Mouse (Mus musculus) heart, embryonic 13.5 days (tissue): ENCODE results near the gene Cdc27. TPM values are rescaled to one million over a fixed set of nuclear protein-coding genes. Genes with fewer than 3 reads are reported as not detected.

Source experiments
- ATAC-seq: fragments of 200-750 bp; cut with Nextera tagmentation; 2 replicates; pipeline ENCODE4 v1.8.0; 2017; ENCODE audit warnings: moderate TSS enrichment; ENCODE audit not compliant: insufficient number of reproducible peaks, low FRiP score, low TSS enrichment; ENCODE audit errors: extremely low read depth
- H3K27ac ChIP-seq: fragments of 300-500 bp; sonication (generic); replicated peaks from 2 replicates; pipeline ENCODE4 v1.5.1; 2015; ENCODE audit warnings: moderate library complexity, mild to moderate bottlenecking, inconsistent platforms
- H3K27me3 ChIP-seq: fragments of 300-500 bp; sonication (generic); replicated peaks from 2 replicates; pipeline ENCODE4 v1.6.1; 2015; ENCODE audit warnings: mild to moderate bottlenecking, inconsistent platforms
- H3K36me3 ChIP-seq: fragments of 300-500 bp; sonication (generic); 2 replicates; pipeline ENCODE4 v1.6.1; 2015; ENCODE audit warnings: mild to moderate bottlenecking, inconsistent platforms
- H3K4me1 ChIP-seq: fragments of 300-500 bp; sonication (generic); 2 replicates; pipeline ENCODE4 v1.6.1; 2015; ENCODE audit warnings: inconsistent platforms
- H3K4me2 ChIP-seq: fragments of 300-500 bp; sonication (generic); 2 replicates; pipeline ENCODE4 v1.6.1; 2015; ENCODE audit warnings: inconsistent platforms, mild to moderate bottlenecking, moderate library complexity
- H3K4me3 ChIP-seq: fragments of 300-500 bp; sonication (generic); 2 replicates; pipeline ENCODE4 v1.5.1; 2015; ENCODE audit warnings: moderate library complexity, mild to moderate bottlenecking, inconsistent platforms
- H3K9ac ChIP-seq: fragments of 300-500 bp; sonication (generic); 2 replicates; pipeline ENCODE4 v1.6.1; 2015; ENCODE audit warnings: inconsistent platforms, mild to moderate bottlenecking, moderate library complexity
- H3K9me3 ChIP-seq: fragments of 300-500 bp; sonication (generic); 2 replicates; pipeline ENCODE4 v1.6.1; 2016; ENCODE audit warnings: inconsistent platforms
- WGBS: fragments of 180-500 bp; shearing (Covaris S2); methylation state at CpG from one replicate; pipeline ENCODE4 v1.1.7; 2015; ENCODE audit warnings: mixed read lengths; 5-methylcytosine and 5-hydroxymethylcytosine counted together
- polyA plus RNA-seq: library from polyadenylated mRNA; unstranded; fragments of >200 nt; fragmentation: Nextera tagmentation; extraction: Ambion mirVana; gene quantifications from 2 replicates; pipeline ENCODE4 v1.2.1, GENCODE M21; 2015

Gene Cdc27
- polyA plus RNA-seq, 1 experiment from 2014 or later, result 31.7 TPM

GRCm38 (mm10) chr11:104469371-104469835 lies 81.0 kb downstream of the Cdc27 start:
- Histone ChIP-seq H3K4me2 (peak overlapping the region; percentile 85), H3K27ac (peak overlapping the region; percentile 32; the same call in 1 of the 2 replicates), H3K36me3 (peaks cover 19% of the 10 kb centered on the region), H3K27me3 (no peaks in the 10 kb centered on the region), H3K4me1 (peaks cover 12% of the 10 kb centered on the region), H3K4me3 (peak overlapping the region; percentile 81), H3K9me3 (no peaks in the 10 kb centered on the region), H3K9ac (peak overlapping the region; percentile 95)
- 2% methylated on average over 19 of the region's 19 CpGs for WGBS
- ATAC-seq, result peak; percentile 99

- H3K9ac ChIP-seq, result peak within 1 kb of the TSS; percentile 95
- peak within 1 kb of the TSS; percentile 81 for H3K4me3 ChIP-seq
- peak within 1 kb of the TSS; percentile 32; the same call in 1 of the 2 replicates for H3K27ac ChIP-seq
- H3K36me3 ChIP-seq, result peaks cover 25% of the 10 kb centered on the region
- peak; percentile 70 for ATAC-seq
- peak within 1 kb of the TSS; percentile 85 for H3K4me2 ChIP-seq
- no peaks in the 10 kb centered on the region for H3K27me3 ChIP-seq
- 1% methylated on average over 50 of the region's 69 CpGs for WGBS
- no peaks in the 10 kb centered on the region for H3K9me3 ChIP-seq
- H3K4me1 ChIP-seq, result peaks cover 12% of the 10 kb centered on the region
Observed at GRCm38 (mm10) chr11:104468751-104469268, 81.6 kb downstream of the Cdc27 start, which contains the start of gene Kansl1. TSS of gene Kansl1 (minus strand) at chr11:104468861.

GRCm38 (mm10) chr11:104467698-104468097 lies 82.7 kb downstream of the Cdc27 start:
- Histone ChIP-seq H3K4me3 (no peak overlapping the region), H3K9ac (no peak overlapping the region), H3K27ac (no peak overlapping the region), H3K9me3 (no peaks in the 10 kb centered on the region), H3K27me3 (no peaks in the 10 kb centered on the region), H3K36me3 (peaks cover 35% of the 10 kb centered on the region), H3K4me1 (peaks cover 12% of the 10 kb centered on the region), H3K4me2 (peak overlapping the region; percentile 13; the same call in 1 of the 2 replicates)
- WGBS, result 79% methylated on average over 5 of the region's 5 CpGs
- no peak for ATAC-seq

- Histone ChIP-seq H3K9ac (no peak overlapping the region), H3K4me1 (0 out of 2 replicates have a peak, but pooled peaks cover 3% of the 10 kb centered on the region), H3K27me3 (no peaks in the 10 kb centered on the region), H3K36me3 (peaks cover 48% of the 10 kb centered on the region), H3K27ac (no peak overlapping the region), H3K4me3 (no peak overlapping the region), H3K9me3 (no peaks in the 10 kb centered on the region), H3K4me2 (no peak overlapping the region)
- no peak for ATAC-seq
Observed at GRCm38 (mm10) chr11:104461551-104461950, 88.9 kb downstream of the Cdc27 start.

- Histone ChIP-seq H3K27ac (no peak overlapping the region), H3K27me3 (no peaks in the 10 kb centered on the region), H3K4me1 (peaks cover 11% of the 10 kb centered on the region), H3K4me2 (no peak overlapping the region), H3K36me3 (peaks cover 36% of the 10 kb centered on the region), H3K9me3 (no peaks in the 10 kb centered on the region), H3K4me3 (no peak overlapping the region), H3K9ac (no peak overlapping the region)
- WGBS, result 90% methylated on average over 2 of the region's 2 CpGs
- no peak for ATAC-seq
Observed at GRCm38 (mm10) chr11:104459671-104460070, 90.7 kb downstream of the Cdc27 start.

GRCm38 (mm10) chr11:104458507-104458906 lies 91.9 kb downstream of the Cdc27 start:
- H3K4me2 ChIP-seq, result no peak overlapping the region
- no peak overlapping the region for H3K9ac ChIP-seq
- no peak overlapping the region for H3K27ac ChIP-seq
- peaks cover 11% of the 10 kb centered on the region for H3K4me1 ChIP-seq
- ATAC-seq, result no peak
- no peaks in the 10 kb centered on the region for H3K27me3 ChIP-seq
- WGBS, result 65% methylated on average over 2 of the region's 2 CpGs
- H3K4me3 ChIP-seq, result no peak overlapping the region
- H3K36me3 ChIP-seq, result peaks cover 25% of the 10 kb centered on the region
- no peaks in the 10 kb centered on the region for H3K9me3 ChIP-seq

Other genes starting within 250 kb of the Cdc27 start
- gene Kansl1, start 81.8 kb downstream of the Cdc27 start, polyA plus RNA-seq, result 12.6 and 13.3 TPM in 2 replicates
- 2,381 and 2,697 TPM in 2 replicates for gene Myl4, start within 50 bp of the Cdc27 start, polyA plus RNA-seq
- gene Itgb3, start 57.4 kb upstream of the Cdc27 start, polyA plus RNA-seq, result 5.0 and 5.1 TPM in 2 replicates
- gene Gm11639, start 135.1 kb upstream of the Cdc27 start, polyA plus RNA-seq, result 0.01 TPM in 1 of 2 replicates, not detected in the other